ENCODE assay signal across 8 mouse cellular contexts in the genomic region with DNA sequence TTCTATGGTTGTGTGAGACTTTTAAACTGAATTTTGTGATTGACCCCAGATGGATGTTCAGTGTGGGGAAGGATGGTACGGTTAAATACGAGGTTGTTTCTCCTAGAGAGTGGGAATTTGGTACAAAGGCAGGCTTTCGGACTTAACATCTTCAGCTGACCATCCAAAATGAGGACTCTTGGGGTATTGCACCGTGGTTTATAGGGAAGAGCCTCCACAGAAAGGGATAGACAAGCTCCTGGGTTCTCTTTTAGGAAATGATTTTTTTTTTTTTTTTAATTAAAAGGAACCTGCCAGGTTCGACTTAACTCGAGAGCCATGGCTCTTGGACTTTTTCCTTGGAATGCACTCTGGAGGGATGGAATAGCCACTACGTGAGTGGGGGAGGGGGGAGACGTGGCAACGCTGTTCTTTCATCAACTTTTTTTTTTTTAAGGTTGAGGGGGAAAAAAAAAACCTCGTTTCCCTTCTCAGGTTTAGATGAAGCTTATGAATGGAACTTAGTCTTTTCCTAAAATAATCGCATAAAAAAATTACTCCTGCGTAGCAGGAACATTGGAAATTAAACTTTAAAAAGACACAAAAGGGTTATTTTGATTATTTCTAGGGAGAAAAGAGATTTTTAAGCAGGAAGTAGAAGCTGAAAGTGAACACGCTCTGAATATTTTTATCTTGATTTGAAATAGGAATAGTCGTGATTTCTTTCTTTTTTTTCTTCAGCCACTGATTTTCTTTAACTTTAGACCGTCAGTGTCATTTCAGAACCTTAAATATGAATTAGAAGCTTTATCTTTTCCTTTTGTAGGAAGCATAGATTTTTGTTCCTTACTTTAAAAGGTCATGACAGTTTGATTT. TPM values are rescaled to one million over a fixed set of nuclear protein-coding genes. Genes with fewer than 3 reads are reported as not detected.
A peak's percentile ranks its signal among the peaks of the same experiment; 100 is the strongest.
DNase-seq lines count a peak whose midpoint lies in the region; ATAC-seq and TF ChIP-seq lines count a peak whose summit lies in the region.

No protein-coding gene starts in this region.

- intact Hi-C loops in gastrocnemius, postnatal 36 days (cut with DNase I) = no loop called here

- peak; percentile 21 for DNase-seq in gastrocnemius, adult 18-20 months (ENCODE audit: low spot score)
- DNase-seq in gastrocnemius, postnatal 36 days = no peak
- peak; percentile 59 for DNase-seq in limb, embryonic 10.5 days (ENCODE audit: low spot score)
- DNase-seq in frontal cortex, postnatal 10 days (ENCODE audit: low spot score in 2 of 2) = no peak

- peak overlapping the region; percentile 87 for H3K4me2 ChIP-seq in heart, embryonic 14.5 days (ENCODE audit: low read length)
- peak overlapping the region; percentile 72 for H3K4me2 ChIP-seq in midbrain, embryonic 16.5 days (ENCODE audit: low read length)

- no peak for TF ChIP-seq CTCF in bone marrow, adult 2 months (IDR thresholded peaks at IDR 0.05; ENCODE audit: control insufficient read depth, insufficient read depth, low read length)

- WGBS in bone marrow, adult 2 months = 19% methylated on average over 15 of the region's 15 CpGs
- 14% methylated on average over 15 of the region's 15 CpGs for WGBS in heart, embryonic 14.5 days
- 19% methylated on average over 15 of the region's 15 CpGs for WGBS in limb, embryonic 10.5 days
- 14% methylated on average over 15 of the region's 15 CpGs for WGBS in midbrain, embryonic 16.5 days

- H3K4me1 ChIP-seq in bone marrow, adult 2 months (ENCODE audit: control insufficient read depth, insufficient read depth, low read length) = no peaks in the 10 kb centered on the region
- H3K4me1 ChIP-seq in heart, embryonic 14.5 days (ENCODE audit: control insufficient read depth in 2 of 2, insufficient read depth in 2 of 2, low read length in 2 of 2) = peaks cover 3 to 16% of the 10 kb centered on the region in 2 experiments
- peaks cover 42% of the 10 kb centered on the region for H3K4me1 ChIP-seq in limb, embryonic 10.5 days
- peaks cover 17% of the 10 kb centered on the region for H3K4me1 ChIP-seq in midbrain, embryonic 16.5 days (ENCODE audit: control insufficient read depth, insufficient read depth, low read length)

- no peak for ATAC-seq in heart, embryonic 14.5 days (ENCODE audit: insufficient number of reproducible peaks, insufficient read depth, low FRiP score, low read depth)
- ATAC-seq in midbrain, embryonic 16.5 days = no peak
- ATAC-seq in granulocyte monocyte progenitor cell, adult 5-6 weeks (replicated peaks; ENCODE audit: poor library complexity, severe bottlenecking) = no peak

- peak overlapping the region; percentile 77 for H3K4me3 ChIP-seq in bone marrow, adult 2 months (replicated peaks; ENCODE audit: control insufficient read depth, low read depth, low read length)
- peak overlapping the region; percentile 76 to 80 for H3K4me3 ChIP-seq in heart, embryonic 14.5 days (ENCODE audit: control insufficient read depth in 1 of 2, insufficient read depth in 1 of 2, low read depth in 1 of 2, low read length in 2 of 2)
- peak overlapping the region; percentile 77 for H3K4me3 ChIP-seq in limb, embryonic 10.5 days
- peak overlapping the region; percentile 75 for H3K4me3 ChIP-seq in midbrain, embryonic 16.5 days (ENCODE audit: low read depth, low read length)

- no peak overlapping the region for H3K27ac ChIP-seq in bone marrow, adult 2 months (ENCODE audit: control insufficient read depth, insufficient read depth, low read depth, low read length, poor library complexity)
- peak overlapping the region; percentile 91 to 96 for H3K27ac ChIP-seq in heart, embryonic 14.5 days (replicated peaks in 1 of 2; ENCODE audit: control insufficient read depth in 1 of 2, insufficient read depth in 1 of 2, low read depth in 2 of 2, low read length in 2 of 2)
- peak overlapping the region; percentile 97 for H3K27ac ChIP-seq in limb, embryonic 10.5 days
- peak overlapping the region; percentile 92 for H3K27ac ChIP-seq in midbrain, embryonic 16.5 days (ENCODE audit: low read length)

- no peaks in the 10 kb centered on the region for H3K36me3 ChIP-seq in heart, embryonic 14.5 days (ENCODE audit: control insufficient read depth, insufficient read depth, low read length)
- peaks cover 13% of the 10 kb centered on the region for H3K36me3 ChIP-seq in limb, embryonic 10.5 days
- H3K36me3 ChIP-seq in midbrain, embryonic 16.5 days (ENCODE audit: control insufficient read depth, insufficient read depth, low read length) = no peaks in the 10 kb centered on the region

- H3K27me3 ChIP-seq in heart, embryonic 14.5 days (ENCODE audit: control insufficient read depth, insufficient read depth, low read length) = no peaks in the 10 kb centered on the region
- H3K27me3 ChIP-seq in limb, embryonic 10.5 days (ENCODE audit: low read depth, poor library complexity, severe bottlenecking) = no peaks in the 10 kb centered on the region
- H3K27me3 ChIP-seq in midbrain, embryonic 16.5 days (ENCODE audit: control insufficient read depth, insufficient read depth, low read depth, low read length) = no peaks in the 10 kb centered on the region

- H3K9ac ChIP-seq in heart, embryonic 14.5 days (ENCODE audit: low read length) = peak overlapping the region; percentile 92
- H3K9ac ChIP-seq in midbrain, embryonic 16.5 days (ENCODE audit: low read depth, low read length) = peak overlapping the region; percentile 78

- H3K9me3 ChIP-seq in heart, embryonic 14.5 days (ENCODE audit: control insufficient read depth, low read length) = no peaks in the 10 kb centered on the region
- no peaks in the 10 kb centered on the region; the same call in 1 of the 2 replicates for H3K9me3 ChIP-seq in limb, embryonic 10.5 days (replicated peaks)
- H3K9me3 ChIP-seq in midbrain, embryonic 16.5 days (replicated peaks; ENCODE audit: control insufficient read depth, low read length, poor library complexity, severe bottlenecking) = no peaks in the 10 kb centered on the region

- no peak for TF ChIP-seq POLR2A in bone marrow, adult 2 months (IDR thresholded peaks at IDR 0.05; ENCODE audit: borderline replicate concordance, control insufficient read depth, low read depth, low read length)

RNA-seq across cellular contexts. Expression of a gene that starts 1.4 kb away (rescaled TPM):
- total RNA-seq in gastrocnemius, adult 18-20 months (2021) = 10 to 100 TPM; 32.0 to 41.6 TPM
- 10 to 100 TPM; 21.9 to 31.7 TPM for total RNA-seq in gastrocnemius, postnatal 36 days (2021)
- polyA plus RNA-seq in bone marrow, adult 2 months (2011; ENCODE audit: insufficient read depth, insufficient read length, low replicate concordance, missing spikeins) = 6.2 and 12.4 TPM in 2 replicates
- polyA plus RNA-seq in heart, embryonic 14.5 days (2014; fragmentation: Nextera tagmentation; extraction: Ambion mirVana) = 42.5 and 46.6 TPM in 2 replicates
- polyA plus RNA-seq in limb, embryonic 10.5 days (2016; fragmentation: Nextera tagmentation; extraction: Ambion mirVana) = 53.3 and 53.6 TPM in 2 replicates
- 29.7 and 32.2 TPM in 2 replicates for polyA plus RNA-seq in midbrain, embryonic 16.5 days (2015; fragmentation: Nextera tagmentation; extraction: Ambion mirVana)
- 18.4 and 23.4 TPM in 2 replicates for total RNA-seq in granulocyte monocyte progenitor cell, adult 5-6 weeks (2014; fragmentation: Nextera tagmentation)
- total RNA-seq in granulocyte monocyte progenitor cell, adult 5-6 weeks (2017) = 40.1 and 46.9 TPM in 2 replicates

Comparison
In these comparisons a context has a peak if more than half of its experiments do, and no peak if none do; other contexts are left out.
1. DNase-seq: peak in gastrocnemius, adult 18-20 months (single experiment) and limb, embryonic 10.5 days (single experiment); none in gastrocnemius, postnatal 36 days (0 of 2) and frontal cortex, postnatal 10 days (0 of 2).
2. Peak in every context shown above with its lines, with median percentiles within 50 percentile points of each other: H3K4me3 ChIP-seq.